Mouse (Mus musculus) ovary, postnatal 10 days (tissue): ENCODE measurements around the gene Foxb2.
"Not testable (repeated sequence)": the region's sequence is repeated elsewhere in the genome, so short reads cannot be mapped to it uniquely, and the experiment has no call there.

Source experiments
- DNase-seq: peaks from one replicate; pipeline ENCODE4 v3.0.0; 2022; ENCODE audit warnings: low spot score

Foxb2 gene

DNA sequence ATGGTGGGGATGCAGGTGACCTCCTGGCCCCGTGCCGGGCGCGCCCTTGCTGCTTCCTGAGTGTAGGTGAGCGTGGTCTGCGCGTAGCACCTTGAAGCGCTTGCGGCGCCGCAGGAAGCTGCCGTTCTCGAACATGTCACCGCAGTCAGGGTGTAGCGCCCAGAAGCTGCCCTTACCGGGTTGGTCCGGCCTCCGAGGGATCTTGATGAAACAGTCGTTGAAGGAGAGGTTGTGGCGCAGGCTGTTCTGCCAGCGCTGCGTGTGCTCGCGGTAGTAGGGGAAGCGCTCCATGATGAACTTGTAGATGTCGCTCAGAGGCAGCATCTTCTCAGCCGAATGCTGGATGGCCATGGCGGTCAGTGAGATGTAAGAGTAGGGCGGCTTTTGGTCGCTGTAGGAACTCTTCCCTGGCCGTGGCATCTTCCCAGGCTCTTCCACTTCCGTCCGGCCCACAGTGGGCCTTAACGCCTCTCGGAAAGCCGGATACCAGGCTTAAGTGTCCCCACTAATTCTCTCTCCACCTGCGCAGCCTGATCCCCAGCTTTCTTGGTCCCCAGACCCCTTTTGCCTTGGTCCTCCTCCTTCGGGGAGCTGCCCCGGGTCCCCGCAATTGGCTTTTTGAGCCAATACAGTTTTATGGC is at the start of gene Foxb2:
Gene Foxb2 (minus strand): TSS at position 585 of the 641 bp plus-strand sequence.
- no peak for DNase-seq

DNA sequence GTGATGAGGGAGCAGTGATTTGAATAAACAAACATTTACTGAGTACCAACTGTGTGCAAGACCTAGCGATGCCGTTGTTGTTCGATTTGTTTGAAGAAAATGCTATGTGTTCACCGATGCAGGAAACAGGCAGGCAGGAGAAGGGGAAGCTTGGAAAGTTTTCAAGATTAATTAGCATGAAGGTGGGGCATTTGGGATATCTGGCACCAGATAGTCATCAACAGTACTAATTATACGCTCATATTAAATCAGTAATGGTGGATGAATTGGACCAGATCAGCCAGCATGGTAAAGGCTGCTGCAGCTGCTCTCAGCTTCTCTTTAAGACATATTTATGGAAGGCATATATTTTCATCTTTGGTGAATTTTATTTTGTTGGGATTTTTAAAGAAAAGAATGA is 37.9 kb upstream of the Foxb2 start:
- no peak for DNase-seq

DNA sequence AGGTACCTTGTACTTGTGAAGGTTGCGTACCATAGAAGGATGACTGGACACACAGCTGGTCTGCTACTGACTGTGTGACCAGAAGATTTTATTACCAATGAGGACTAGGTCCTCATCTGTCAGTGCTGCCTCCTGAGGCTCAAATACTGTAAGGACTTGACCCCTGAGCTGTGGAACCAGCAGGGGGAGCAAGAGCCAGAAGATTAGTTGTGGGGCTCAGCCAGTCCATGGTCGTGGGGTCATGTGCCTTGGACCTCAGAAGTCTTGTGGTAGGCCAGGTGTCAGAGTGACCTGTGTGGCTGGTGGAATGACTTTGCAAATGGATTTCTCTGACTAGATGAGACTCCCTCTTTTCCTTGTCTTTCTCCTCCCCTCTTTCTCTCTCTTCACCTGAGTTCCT is 29.5 kb upstream of the Foxb2 start:
- no peak for DNase-seq

DNA sequence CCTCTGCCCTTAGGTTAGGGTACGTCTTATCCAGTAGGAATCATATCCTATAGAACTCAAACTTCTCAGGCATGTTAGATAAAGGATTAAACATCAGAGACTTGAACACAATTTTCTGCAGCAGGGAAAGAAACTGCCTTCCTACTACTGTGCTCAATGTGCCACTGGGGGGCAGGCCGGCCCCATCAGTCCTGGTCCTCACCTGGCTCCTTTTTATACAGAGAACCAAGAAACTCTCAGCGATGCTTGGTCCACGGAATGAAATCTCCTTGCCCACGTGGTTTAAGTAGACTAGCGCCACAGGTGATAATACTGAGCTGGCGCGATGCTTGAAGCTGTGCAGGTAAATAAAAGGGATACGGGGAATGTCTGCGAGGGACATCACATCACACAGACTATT is 26.1 kb upstream of the Foxb2 start:
- DNase-seq, result no peak

DNA sequence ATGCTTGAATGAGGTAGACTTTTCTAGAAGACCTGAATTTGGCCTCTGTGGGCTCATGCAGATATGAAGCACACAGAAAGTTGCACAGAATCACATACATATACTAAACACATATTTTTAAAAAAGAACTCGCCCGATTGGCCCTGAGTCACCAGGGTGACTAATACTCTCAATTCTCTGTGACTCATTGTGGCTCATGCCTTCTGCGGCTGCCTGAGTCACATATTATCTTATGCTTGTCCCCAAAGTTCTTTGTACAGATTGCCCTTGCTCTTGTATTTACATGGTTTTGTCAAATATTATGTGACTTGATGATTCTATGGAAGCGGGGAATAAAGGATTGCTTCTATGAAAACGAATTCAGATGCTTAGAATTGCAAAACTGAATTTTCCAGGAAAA is 25.0 kb upstream of the Foxb2 start:
- DNase-seq, result no peak

DNA sequence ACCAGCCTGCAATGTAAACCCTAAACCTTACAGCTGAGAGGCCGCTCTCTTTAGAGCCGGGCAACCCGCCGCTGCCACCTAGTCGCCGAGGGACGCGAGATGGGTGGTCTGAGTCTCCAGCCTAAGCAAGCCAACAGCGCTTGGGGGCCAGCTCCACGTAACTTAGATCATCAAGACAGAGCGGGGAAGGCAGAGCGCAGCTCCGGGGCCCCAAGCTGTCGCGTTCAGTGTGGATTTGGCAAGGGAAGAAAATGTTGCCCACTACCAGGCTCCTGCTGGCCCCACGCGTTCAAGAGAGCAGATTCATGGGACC is 2.8 kb upstream of the Foxb2 start:
- DNase-seq, result no peak

DNA sequence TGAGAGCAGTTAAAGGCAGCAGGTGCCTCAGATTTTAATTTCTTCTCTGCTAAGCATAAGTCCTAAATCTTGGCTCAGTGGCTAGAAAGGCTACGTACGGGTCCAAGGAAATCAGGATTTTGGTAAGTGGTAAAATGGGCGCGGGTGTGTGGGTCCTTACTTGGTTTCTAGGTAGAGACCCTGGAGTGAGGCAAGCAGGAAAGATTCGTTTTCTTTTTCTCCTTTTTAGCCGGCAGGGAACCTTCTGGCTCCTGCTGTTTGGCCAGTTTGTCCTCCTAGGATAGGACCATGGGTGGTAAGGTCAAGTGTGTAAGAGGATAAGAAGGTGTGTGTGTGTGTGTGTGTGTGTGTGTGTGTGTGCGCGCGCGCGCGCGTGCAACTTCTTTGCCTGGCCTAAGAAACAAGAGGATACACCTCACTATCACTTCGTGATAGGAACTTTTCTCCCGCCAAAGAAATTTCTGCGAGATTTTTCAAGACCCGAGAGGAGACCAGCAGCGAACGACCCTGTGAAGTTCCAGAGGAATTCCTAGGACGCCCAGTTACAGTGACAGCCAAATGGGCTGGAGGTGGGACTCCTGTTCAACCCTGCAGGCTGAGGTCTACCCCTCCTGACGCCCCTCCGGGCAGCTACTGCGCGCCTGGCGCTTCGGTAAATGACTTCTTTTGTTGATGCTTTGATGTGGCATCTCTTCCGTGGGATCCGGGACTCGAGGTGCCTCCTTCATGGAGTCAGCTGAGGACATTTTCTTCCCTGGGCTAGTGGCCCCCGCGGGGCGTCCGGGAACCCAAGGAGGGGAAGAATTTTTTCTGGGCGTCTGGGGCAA is 2.2 kb upstream of the Foxb2 start:
- DNase-seq, result no peak

DNA sequence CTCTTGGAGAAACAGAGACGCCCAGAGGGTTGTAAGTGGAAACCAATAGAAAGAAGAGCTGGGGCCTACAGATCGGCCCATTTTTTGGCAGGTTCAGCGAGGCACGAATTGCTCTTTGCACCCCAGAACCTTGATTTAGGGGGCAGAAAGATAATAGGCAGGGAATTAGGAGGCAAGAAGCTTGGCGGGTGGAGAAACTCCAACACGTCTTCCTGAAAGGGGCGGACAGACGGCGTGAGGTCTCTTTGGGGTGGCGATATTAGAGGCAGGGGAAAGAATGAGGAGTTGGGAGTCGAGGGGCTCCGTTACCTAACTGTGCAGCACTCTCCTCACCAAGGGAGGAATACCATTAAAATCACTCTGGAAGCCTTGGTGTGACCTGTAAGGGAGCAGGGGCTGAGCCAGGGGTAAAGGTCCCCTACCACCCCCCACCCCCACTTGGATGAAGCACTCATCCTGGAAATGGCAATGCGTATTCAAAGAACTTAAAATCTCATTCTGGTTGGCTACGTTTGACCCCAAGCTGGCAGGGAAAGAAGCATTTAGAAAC is 1.5 kb upstream of the Foxb2 start:
- no peak for DNase-seq

DNA sequence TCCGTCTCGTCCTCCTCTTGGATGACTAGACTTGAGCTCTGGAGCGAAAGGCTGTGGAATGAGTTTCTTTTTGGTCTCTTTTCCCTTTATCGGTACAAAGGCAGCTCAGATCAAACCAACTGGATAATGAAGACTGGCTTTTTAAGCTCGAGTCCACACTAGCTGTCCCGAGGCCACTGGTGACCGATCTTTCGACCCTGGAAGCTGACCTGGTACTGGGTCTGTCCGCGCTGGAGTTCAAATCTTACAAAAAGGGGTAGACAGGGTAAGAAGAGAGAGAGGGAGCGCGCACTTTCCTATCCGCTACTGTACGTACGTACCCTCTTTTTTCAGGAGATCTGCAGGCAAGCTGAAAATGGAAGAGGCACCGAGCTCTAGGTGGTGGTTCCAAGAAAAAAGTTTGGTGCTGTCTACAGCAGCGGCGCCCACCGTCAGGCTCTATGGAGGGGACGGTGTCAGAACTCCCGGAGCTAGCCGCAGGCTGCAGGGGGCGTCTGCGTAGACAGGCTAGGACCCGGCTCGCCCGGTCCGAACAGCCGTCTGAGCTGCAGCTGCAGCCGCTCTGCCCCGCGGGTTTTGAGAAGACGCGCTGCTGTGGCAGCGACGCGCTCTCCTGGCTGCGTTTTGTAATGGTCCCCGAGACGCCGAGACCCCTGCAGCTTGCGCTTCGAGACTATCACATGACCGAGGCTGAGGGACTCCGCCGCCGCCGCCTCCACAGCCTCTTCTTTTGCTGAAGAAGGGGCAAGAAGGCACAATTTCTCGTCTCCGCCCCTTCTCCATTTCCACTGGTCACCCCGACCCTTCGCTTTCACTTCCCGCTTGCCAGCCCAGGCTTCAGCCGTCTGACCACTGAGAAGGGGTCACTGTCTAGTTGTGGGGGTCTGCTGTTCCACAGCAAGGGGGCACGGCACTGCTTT is 597 bp upstream of the Foxb2 start:
- no peak for DNase-seq

DNA sequence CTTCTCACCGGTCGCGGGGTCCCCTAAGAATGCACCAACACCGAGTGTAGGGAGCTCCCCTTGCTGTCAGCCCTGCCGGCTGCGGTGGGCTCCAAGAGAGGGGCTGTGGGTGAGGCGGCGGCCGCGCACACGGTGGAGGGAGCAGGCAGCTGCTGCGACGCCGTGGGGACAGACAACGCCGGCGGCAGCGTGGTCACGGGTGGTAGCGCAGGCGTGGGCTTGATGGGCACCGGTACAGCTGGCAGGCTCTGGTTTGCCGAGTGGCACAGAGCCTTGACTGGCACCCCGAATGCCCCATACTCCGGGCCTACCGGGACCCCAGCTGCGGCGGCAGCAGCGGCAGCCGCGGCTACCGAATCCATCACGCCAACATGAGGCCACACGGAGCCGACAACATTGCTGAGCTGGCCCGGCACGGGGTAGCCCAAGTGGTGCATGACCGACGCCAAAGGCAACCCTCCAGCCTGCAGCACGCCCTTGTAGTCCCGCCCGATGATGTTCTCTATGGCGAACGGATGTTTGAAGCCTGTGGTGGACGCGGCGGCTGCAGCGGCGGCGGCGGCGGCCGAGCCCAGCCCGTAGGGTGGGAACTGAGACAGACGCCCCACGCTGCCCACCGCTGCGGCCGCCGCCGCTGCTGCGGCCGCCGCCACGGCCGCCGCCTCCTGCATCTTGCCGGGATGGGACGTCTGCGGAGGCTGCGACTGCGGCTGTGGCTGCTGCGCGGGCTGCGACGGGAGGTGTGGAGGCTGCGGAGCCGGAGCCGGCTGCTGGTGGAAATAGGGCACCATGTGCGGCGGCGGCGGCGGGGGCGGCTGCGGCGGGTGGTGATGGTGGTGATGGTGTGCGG is 1.0 kb downstream of the Foxb2 start:
- DNase-seq, result no peak

DNA sequence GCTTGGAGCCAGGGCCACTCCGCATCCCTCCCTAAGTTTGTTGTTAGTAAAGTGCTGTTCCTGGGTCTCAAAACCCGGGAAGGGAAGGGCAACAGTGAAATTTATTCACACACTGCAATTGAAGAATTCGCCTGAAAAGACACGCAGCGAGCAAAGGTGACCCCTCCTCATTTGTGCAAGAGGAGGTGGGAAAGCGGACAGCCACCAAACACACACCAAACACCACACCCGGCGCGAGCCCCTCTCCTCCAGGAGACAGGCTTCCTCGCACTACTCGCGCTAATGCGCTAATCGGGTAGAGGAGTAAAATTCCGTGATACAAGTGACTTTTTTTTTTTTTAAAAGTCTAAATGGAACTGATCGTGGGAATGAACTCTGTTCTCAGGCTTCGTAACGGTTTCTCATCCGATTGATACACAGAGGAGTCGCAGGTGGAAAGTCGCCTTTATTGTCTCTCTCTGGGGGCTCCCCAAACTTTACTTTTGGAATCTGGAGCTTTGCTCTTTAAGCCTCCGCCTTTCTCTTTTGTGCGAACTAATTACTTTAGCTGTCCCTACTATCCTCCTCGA is 2.3 kb downstream of the Foxb2 start:
- DNase-seq, result no peak

DNA sequence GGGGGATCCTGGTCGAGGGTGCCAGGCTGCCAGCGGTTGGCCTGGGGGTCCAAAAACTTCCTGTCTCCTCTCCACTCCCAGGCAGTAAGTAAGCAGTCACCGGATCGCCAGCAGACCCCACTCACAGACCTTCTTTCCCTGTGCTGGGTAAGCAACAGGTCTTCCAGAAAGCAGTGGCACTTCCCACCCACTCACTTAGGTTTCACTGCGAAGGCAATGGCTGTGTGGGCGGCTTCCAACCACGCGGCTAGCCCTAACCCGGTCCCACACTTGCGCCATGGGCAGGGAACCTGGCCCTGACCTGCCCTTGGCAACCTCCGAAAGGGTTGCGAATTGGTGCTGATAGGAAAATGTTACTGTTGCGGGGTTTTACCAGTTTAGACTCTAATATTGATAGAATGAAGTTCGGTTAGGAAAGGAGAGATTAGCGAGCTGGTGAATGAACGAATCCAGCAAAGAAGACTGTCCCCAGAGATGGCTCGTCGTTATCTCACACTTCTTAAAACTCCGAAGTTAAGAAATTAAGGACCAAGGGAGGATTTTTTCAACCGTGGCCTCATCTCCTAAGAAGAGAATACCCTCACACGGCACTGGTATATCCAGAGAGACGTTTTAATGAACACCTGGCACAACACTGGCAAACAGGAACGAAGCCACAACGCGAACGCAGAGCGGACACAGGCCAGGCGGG is 3.0 kb downstream of the Foxb2 start:
- DNase-seq, result no peak

DNA sequence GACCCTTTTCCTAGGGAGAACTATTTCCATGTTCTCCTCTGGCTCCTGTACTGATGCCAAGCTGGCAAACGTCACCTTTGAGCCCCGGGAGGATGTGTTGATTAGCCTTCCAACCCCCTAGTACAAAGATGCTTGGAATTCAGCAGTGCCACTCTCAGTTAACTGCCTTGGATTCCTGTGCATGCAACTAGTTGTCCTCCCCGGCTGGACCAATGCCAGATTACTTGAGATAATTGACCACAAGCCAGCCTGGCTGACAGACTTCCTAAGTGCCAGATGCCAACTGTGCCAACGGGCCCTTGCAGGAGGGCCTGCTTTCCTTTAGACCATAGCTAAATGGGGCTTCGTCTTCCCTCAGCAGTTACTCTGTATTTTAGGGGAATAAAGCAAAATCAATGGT is 5.1 kb downstream of the Foxb2 start:
- DNase-seq, result no peak

DNA sequence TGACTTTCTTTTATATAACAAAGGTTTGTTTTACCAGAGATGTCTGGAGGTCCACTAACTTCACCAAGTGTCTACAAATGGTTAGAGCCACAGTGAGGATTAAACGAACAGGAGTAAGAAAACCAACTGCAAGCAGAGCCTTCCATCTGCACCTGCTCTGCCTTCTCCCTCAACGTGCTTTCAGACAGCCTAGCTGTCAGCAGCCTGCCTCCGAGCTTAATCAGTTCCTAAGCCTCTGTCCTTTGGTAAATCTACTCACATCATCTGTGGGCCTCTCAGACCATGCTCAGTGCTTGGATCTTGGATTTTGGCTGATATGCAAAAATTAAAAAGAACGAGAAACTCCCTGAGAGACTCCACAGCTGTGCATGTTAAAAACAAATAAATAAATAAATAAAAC is 15.0 kb downstream of the Foxb2 start:
- no peak for DNase-seq

DNA sequence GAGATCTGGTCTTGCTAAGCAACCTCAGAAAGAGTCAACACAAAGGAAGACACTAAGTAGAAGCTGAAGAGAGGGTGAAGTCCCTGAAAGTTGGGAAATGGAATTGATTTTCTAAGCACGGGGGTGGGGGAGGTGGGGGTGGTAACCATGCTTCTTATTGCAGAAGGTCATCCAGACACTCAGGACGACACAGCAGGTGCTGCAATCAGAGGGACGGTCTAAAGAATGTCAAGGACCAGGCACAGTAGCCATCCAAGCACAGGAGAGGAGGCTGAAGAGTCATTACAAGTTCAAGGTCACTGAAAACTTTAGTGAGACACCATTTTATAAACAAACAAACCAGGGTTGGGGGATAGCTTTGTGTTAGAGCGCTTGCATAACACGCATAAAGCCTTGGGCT is 16.9 kb downstream of the Foxb2 start:
- no peak for DNase-seq

DNA sequence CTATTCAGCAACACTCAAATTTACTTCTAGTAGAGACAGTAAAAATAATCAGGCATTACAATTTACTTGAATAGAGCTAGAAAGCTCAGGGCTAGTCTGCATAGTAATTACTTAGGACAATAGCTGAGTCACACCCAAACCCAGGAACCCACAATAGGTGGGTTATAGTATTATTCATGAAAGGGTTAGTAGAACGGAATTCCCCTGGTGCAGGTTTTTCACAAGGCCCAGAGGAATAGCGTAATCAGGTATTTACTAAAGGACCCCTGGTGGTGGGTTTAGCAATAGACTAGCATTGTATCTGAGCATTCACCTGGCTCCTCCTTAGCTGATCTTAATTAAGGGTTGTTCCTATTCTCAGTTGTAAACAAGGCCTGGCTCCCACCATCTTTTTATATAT is 29.5 kb downstream of the Foxb2 start:
- DNase-seq, result not testable (repeated sequence)

DNA sequence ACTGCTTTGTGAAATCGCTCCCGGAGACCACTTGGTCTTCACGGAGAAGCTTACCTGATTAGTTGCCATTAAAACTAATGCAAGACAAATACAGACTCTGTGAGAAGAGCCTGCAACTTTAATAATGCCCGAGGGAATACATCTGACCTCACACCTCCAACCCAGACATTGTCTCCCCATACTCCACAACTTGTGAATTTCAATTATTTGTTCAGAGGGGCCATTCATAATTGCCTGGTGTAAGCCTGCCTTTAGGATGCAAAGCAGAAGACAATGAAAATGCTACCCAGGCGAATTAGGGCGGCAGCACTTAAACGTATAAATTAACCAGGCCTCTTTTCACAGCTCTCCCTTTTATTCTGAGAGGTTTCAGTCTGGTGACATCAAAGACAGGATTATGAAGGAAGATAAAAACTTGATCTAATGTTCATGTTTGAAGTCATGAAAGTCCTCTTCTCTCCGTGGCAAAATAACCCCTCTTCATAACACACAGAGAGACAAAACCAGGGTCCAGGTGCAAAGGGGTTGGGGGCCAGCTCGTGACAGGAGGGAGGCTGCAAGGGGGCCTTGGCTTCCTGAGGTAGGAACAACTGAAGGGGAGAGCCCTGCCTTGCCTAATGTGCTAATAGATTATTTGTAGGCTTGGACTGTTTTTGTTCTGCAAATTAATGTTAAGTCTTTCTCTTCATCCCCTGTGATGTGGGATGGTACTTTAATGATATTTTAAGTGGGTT is 31.9 kb downstream of the Foxb2 start:
- DNase-seq, result no peak

DNA sequence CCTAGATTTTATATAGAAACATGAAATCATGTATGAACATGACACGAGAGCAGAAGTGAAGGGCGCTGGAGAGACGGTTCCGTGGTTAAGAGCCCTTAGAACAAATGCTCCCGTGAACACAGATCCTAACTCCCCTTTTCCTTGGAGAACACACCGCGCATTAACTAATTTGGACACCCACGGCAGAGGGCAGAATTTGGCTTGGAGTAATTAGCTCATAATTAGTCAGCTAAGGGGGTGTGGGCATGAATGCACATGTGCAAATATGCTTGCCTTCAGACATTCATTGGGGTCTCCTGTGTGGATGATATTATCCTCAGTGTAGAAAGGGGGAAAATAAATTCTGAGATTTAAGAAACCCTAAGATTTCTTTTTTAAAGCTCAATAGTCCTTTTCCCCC is 32.6 kb downstream of the Foxb2 start:
- no peak for DNase-seq

DNA sequence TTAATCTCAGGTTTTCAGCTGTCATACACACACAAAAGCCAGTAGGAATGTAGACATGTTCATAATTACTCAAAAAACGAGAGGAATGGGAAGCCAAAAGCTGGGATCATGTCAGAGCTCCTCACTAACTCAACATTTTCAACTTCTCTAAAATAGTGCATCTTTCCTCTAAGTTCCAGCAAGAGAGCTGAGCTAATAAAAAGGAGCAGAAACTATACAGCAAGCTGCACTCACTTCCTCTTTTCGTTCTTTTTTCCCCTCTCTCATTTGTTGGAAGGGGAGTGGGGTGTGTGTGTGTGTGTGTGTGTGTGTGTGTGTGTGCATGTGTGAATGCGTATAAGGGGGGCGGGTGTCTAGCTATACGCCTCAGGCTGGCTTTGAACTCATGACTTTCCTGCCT is 45.9 kb downstream of the Foxb2 start:
- DNase-seq, result no peak

DNA sequence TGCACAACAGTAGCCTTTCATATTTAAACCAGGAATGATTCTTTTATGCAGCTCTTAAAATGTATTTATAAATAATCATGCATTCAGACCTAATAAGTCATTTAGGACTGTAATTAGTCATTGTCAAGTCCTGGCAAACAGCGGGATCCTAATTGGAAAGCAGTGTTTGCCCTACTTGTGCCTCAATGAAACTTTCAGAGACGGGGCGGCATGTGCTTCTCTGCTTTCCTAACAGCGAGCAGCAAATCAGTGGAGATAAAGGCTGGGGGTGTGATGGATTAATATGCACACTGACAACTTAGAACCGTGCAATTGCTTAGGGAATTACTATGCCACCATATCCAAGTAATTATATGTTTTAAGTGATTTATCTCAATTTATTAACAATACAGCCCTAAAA is 48.4 kb downstream of the Foxb2 start:
- no peak for DNase-seq
